Mouse (Mus musculus) neural tube, embryonic 14.5 days (tissue): ENCODE measurements at regions not wholly inside any gene's neighbourhood (a gene's known extent, or its start where the extent isn't known, plus 50 kb on each side); places are given as distances from the start of the nearest gene placed in this dataset.

Experiments used
- ATAC-seq: fragments of 200-750 bp; cut with Nextera tagmentation; 2 replicates; pipeline ENCODE4 v1.8.0; 2017; ENCODE audit warnings: low read depth, mild to moderate bottlenecking, moderate TSS enrichment, moderate library complexity
- H3K27ac ChIP-seq: fragments of 300-500 bp; sonication (generic); 2 replicates; pipeline ENCODE4 v1.5.1; 2014; ENCODE audit warnings: low read depth, mild to moderate bottlenecking, control low read depth, low read length, moderate library complexity, mixed read lengths
- H3K27me3 ChIP-seq: fragments of 300-500 bp; sonication (generic); 2 replicates; pipeline ENCODE4 v1.6.1; 2014; ENCODE audit warnings: low read length; ENCODE audit not compliant: control insufficient read depth, insufficient read depth
- H3K36me3 ChIP-seq: fragments of 300-500 bp; sonication (generic); 2 replicates; pipeline ENCODE4 v1.6.1; 2014; ENCODE audit warnings: low read length, mixed read lengths; ENCODE audit not compliant: control insufficient read depth, insufficient read depth
- H3K4me1 ChIP-seq: fragments of 300-500 bp; sonication (generic); 2 replicates; pipeline ENCODE4 v1.6.1; 2014; ENCODE audit warnings: low read length; ENCODE audit not compliant: control insufficient read depth, insufficient read depth
- H3K4me2 ChIP-seq: fragments of 300-500 bp; sonication (generic); 2 replicates; pipeline ENCODE4 v1.6.1; 2014; ENCODE audit warnings: mild to moderate bottlenecking, low read depth, low read length, control low read depth
- H3K4me3 ChIP-seq: fragments of 300-500 bp; sonication (generic); 2 replicates; pipeline ENCODE4 v1.5.1; 2014; ENCODE audit warnings: low read depth, low read length, control low read depth, mixed read lengths
- H3K9ac ChIP-seq: fragments of 300-500 bp; sonication (generic); replicated peaks from 2 replicates; pipeline ENCODE4 v1.6.1; 2014; ENCODE audit warnings: low read depth, mild to moderate bottlenecking, control low read depth, low read length, mixed read lengths
- H3K9me3 ChIP-seq: fragments of 300-500 bp; sonication (generic); 2 replicates; pipeline ENCODE4 v1.6.1; 2016; ENCODE audit warnings: low read length; ENCODE audit not compliant: control insufficient read depth
- WGBS: fragments of 180-500 bp; shearing (Covaris S2); extraction: QIAGEN DNeasy Blood & Tissue Kit; methylation state at CpG from one replicate; pipeline ENCODE4 v1.1.7; 2014; 5-methylcytosine and 5-hydroxymethylcytosine counted together

GRCm38 (mm10) chr1:80038059-80038458 lies 177.1 kb upstream of the Serpine2 start:
- H3K9me3 ChIP-seq: no peaks in the 10 kb centered on the region

GRCm38 (mm10) chr1:80036436-80036835 lies 175.5 kb upstream of the Serpine2 start:
- H3K9ac ChIP-seq: no peak overlapping the region
- 94% methylated on average over 4 of the region's 4 CpGs for WGBS
- H3K9me3 ChIP-seq: no peaks in the 10 kb centered on the region
- ATAC-seq: no peak
- H3K27ac ChIP-seq: no peak overlapping the region
- 0 out of 2 replicates have a peak, but pooled peaks cover 6% of the 10 kb centered on the region for H3K4me1 ChIP-seq
- no peaks in the 10 kb centered on the region for H3K36me3 ChIP-seq
- no peak overlapping the region for H3K4me2 ChIP-seq
- no peak overlapping the region for H3K4me3 ChIP-seq
- H3K27me3 ChIP-seq: no peaks in the 10 kb centered on the region

More at GRCm38 (mm10) chr1:80038059-80038458, 177.1 kb upstream of the Serpine2 start:
- Histone ChIP-seq H3K4me3 (no peak overlapping the region), H3K9ac (no peak overlapping the region), H3K27ac (no peak overlapping the region), H3K27me3 (no peaks in the 10 kb centered on the region), H3K4me2 (no peak overlapping the region), H3K36me3 (no peaks in the 10 kb centered on the region), H3K4me1 (0 out of 2 replicates have a peak, but pooled peaks cover 3% of the 10 kb centered on the region)
- no peak for ATAC-seq

GRCm38 (mm10) chr1:80033522-80033921 lies 172.5 kb upstream of the Serpine2 start:
- Histone ChIP-seq H3K36me3 (no peaks in the 10 kb centered on the region), H3K9me3 (no peaks in the 10 kb centered on the region), H3K27ac (peak overlapping the region; percentile 57; the same call in 1 of the 2 replicates), H3K4me1 (0 out of 2 replicates have a peak, but pooled peaks cover 6% of the 10 kb centered on the region), H3K4me3 (no peak overlapping the region), H3K4me2 (no peak overlapping the region), H3K27me3 (no peaks in the 10 kb centered on the region), H3K9ac (no peak overlapping the region)
- ATAC-seq: peak; percentile 18
- whole genome bisulfite sequencing: 34% methylated on average over 6 of the region's 6 CpGs

GRCm38 (mm10) chr1:80033121-80033520 lies 172.1 kb upstream of the Serpine2 start:
- H3K4me2 ChIP-seq: no peak overlapping the region
- 0 out of 2 replicates have a peak, but pooled peaks cover 6% of the 10 kb centered on the region for H3K4me1 ChIP-seq
- H3K36me3 ChIP-seq: no peaks in the 10 kb centered on the region
- peak; percentile 56 for ATAC-seq
- H3K27ac ChIP-seq: peak overlapping the region; percentile 57
- H3K9ac ChIP-seq: no peak overlapping the region
- H3K4me3 ChIP-seq: no peak overlapping the region
- H3K9me3 ChIP-seq: no peaks in the 10 kb centered on the region
- no peaks in the 10 kb centered on the region for H3K27me3 ChIP-seq
- 20% methylated on average over 2 of the region's 2 CpGs for WGBS

GRCm38 (mm10) chr1:80032464-80032863 lies 171.5 kb upstream of the Serpine2 start:
- H3K4me1 ChIP-seq: 0 out of 2 replicates have a peak, but pooled peaks cover 6% of the 10 kb centered on the region
- no peaks in the 10 kb centered on the region for H3K27me3 ChIP-seq
- ATAC-seq: no peak
- H3K36me3 ChIP-seq: no peaks in the 10 kb centered on the region
- no peak overlapping the region for H3K4me3 ChIP-seq
- H3K9ac ChIP-seq: no peak overlapping the region
- no peak overlapping the region for H3K27ac ChIP-seq
- no peak overlapping the region for H3K4me2 ChIP-seq
- no peaks in the 10 kb centered on the region for H3K9me3 ChIP-seq

- ATAC-seq: no peak
- no peaks in the 10 kb centered on the region for H3K9me3 ChIP-seq
- H3K9ac ChIP-seq: no peak overlapping the region
- H3K27me3 ChIP-seq: no peaks in the 10 kb centered on the region
- H3K4me3 ChIP-seq: no peak overlapping the region
- H3K4me1 ChIP-seq: 0 out of 2 replicates have a peak, but pooled peaks cover 6% of the 10 kb centered on the region
- H3K36me3 ChIP-seq: no peaks in the 10 kb centered on the region
- whole genome bisulfite sequencing: 86% methylated on average over 1 of the region's 1 CpGs
- H3K4me2 ChIP-seq: no peak overlapping the region
- H3K27ac ChIP-seq: no peak overlapping the region
These were observed 169.7 kb upstream of the Serpine2 start for GRCm38 (mm10) chr1:80030635-80031034.

GRCm38 (mm10) chr1:80030224-80030623 lies 169.2 kb upstream of the Serpine2 start:
- ATAC-seq: no peak
- no peaks in the 10 kb centered on the region for H3K9me3 ChIP-seq
- H3K27me3 ChIP-seq: no peaks in the 10 kb centered on the region
- no peak overlapping the region for H3K9ac ChIP-seq
- H3K4me1 ChIP-seq: 0 out of 2 replicates have a peak, but pooled peaks cover 6% of the 10 kb centered on the region
- H3K36me3 ChIP-seq: no peaks in the 10 kb centered on the region
- H3K4me3 ChIP-seq: no peak overlapping the region
- no peak overlapping the region for H3K27ac ChIP-seq
- no peak overlapping the region for H3K4me2 ChIP-seq
- 86% methylated on average over 3 of the region's 3 CpGs for WGBS

- no peak overlapping the region for H3K4me2 ChIP-seq
- H3K9ac ChIP-seq: no peak overlapping the region
- no peaks in the 10 kb centered on the region for H3K27me3 ChIP-seq
- WGBS: 93% methylated on average over 4 of the region's 4 CpGs
- H3K36me3 ChIP-seq: no peaks in the 10 kb centered on the region
- no peaks in the 10 kb centered on the region for H3K4me1 ChIP-seq
- no peak for ATAC-seq
- no peaks in the 10 kb centered on the region for H3K9me3 ChIP-seq
- H3K27ac ChIP-seq: no peak overlapping the region
- no peak overlapping the region for H3K4me3 ChIP-seq
These were observed 165.1 kb upstream of the Serpine2 start for GRCm38 (mm10) chr1:80025863-80026616.

GRCm38 (mm10) chr1:80023518-80024095 lies 162.6 kb upstream of the Serpine2 start:
- ATAC-seq: no peak
- no peak overlapping the region for H3K9ac ChIP-seq
- no peak overlapping the region for H3K4me3 ChIP-seq
- no peaks in the 10 kb centered on the region for H3K4me1 ChIP-seq
- H3K9me3 ChIP-seq: no peaks in the 10 kb centered on the region
- H3K27me3 ChIP-seq: no peaks in the 10 kb centered on the region
- H3K36me3 ChIP-seq: no peaks in the 10 kb centered on the region
- 64% methylated on average over 6 of the region's 6 CpGs for WGBS
- no peak overlapping the region for H3K4me2 ChIP-seq
- no peak overlapping the region for H3K27ac ChIP-seq
